Mouse (Mus musculus) urinary bladder, adult 18-20 months (tissue): ENCODE data around the gene Fam189b.
"Not testable (repeated sequence)": the region's sequence is repeated elsewhere in the genome, so short reads cannot be mapped to it uniquely, and the experiment has no call there.

Source experiments
- DNase-seq, 2 experiments: peaks; one replicate each; pipeline ENCODE4 v3.0.0; 2022; ENCODE audit warnings: low spot score in 2 of 2, mixed read lengths in 2 of 2

Fam189b gene

GRCm38 (mm10) chr3:89183058-89183958 is at the start of gene Fam189b:
TSS of gene Fam189b (plus strand) at chr3:89183143.
- DNase-seq = peak; percentile 73 to 83

- DNase-seq = no peak
These were observed 49.2 kb upstream of the Fam189b start for GRCm38 (mm10) chr3:89133752-89134151.

DNA sequence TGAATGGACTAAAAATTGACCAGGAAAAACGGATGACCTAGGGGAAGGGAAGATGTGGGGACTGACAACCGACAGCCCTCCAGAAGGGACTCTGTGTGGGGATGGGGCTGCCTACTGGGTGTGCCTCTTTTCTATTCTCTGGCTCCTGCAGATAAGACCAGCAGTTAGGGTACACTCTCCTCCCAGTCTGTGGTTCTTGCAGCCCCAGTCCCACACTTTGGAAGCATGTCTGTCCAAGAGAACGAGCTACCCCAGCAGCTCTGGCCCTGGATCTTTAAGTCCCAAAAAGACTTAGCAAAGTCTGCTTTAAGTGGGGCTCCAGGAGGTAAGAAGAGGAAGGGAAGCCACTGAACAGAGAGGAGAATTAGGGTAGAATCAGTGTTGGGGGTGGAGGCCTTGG is 47.0 kb upstream of the Fam189b start, which contains the start of gene Pklr:
TSS of gene Pklr (plus strand) at position 185 of the 400 bp plus-strand sequence.
- DNase-seq = no peak

- DNase-seq = no peak
These were observed 46.6 kb upstream of the Fam189b start for GRCm38 (mm10) chr3:89136365-89136764.

DNA sequence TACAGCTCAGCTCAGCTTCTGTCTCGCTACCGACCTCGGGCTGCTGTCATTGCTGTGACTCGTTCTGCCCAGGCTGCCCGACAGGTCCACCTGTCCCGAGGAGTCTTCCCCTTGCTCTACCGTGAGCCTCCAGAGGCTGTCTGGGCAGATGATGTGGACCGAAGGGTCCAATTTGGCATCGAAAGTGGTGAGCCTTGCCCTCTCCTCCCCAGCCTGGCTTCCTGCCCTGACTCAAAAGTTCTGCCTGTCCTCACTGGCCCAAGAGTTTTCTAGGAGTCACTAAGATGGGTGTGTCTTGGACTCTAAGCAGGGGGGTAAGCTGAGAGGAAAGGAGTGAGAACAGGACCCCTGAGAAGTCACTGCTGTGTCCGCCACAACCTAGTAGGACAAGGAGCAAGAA is 38.1 kb upstream of the Fam189b start:
- no peak for DNase-seq

- no peak for DNase-seq
These were observed 37.4 kb upstream of the Fam189b start for GRCm38 (mm10) chr3:89145566-89145965.

DNA sequence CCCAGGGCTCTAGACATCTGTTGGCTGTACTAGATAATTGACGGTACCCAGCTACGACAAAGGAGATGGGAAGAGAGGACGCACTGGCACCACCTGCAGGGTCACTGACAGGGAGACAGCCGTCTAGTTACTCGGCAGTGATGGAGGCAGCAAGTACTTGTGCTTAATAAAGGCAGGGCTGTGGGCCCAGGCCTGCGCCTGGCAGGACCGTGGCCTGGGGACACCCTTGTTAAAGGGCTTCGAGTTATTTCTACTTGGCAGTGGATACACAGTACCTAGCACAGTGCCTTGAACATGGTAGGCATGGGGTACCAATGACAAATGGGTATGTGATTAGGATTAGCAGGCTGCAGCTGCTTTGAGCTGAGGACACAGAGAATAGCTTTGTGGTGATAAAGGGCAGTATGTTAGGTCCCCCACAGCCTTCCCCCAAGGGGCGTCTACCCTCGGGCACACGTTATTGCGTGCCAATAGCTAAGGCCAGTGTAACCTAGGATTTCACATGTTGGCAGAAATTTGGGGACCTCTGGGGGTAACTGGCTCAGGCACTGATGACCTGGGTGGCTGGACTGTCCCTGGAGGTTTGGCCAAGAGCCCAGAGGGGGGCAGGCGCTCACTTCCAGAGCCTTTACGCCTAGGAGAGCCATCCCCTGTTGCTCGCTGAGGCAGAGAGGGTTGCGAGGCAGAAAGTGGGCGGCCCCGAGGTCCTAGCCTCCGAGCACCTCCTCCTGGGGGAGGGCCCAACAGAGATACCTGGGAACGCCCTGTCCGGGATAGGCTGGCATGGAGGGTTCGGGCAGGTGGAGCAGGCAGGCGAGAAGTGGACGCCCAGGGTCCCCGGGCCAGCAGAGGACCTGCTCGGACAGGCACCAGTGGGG is 35.6 kb upstream of the Fam189b start:
- peak in 1 of 2 experiments; percentile 13 for DNase-seq

DNA sequence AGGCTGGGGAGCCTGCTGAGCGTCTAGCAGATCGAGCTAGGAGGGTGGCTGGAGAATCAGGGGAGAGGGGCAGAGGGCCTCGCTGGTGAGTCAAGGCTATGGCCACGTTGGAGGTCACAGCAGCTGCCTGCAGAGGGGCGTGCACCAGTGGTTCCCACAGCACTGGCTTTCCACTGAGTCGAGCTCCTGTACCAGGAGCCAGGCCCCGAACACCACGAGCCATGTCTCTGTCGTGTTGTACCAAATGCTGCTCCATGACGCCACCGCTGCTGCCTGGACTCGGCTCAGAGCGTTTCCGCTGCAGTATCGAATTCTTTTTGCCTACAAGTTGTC is 35.0 kb upstream of the Fam189b start:
- DNase-seq = no peak

- DNase-seq = no peak
These were observed 34.4 kb upstream of the Fam189b start for GRCm38 (mm10) chr3:89148567-89148966.

DNA sequence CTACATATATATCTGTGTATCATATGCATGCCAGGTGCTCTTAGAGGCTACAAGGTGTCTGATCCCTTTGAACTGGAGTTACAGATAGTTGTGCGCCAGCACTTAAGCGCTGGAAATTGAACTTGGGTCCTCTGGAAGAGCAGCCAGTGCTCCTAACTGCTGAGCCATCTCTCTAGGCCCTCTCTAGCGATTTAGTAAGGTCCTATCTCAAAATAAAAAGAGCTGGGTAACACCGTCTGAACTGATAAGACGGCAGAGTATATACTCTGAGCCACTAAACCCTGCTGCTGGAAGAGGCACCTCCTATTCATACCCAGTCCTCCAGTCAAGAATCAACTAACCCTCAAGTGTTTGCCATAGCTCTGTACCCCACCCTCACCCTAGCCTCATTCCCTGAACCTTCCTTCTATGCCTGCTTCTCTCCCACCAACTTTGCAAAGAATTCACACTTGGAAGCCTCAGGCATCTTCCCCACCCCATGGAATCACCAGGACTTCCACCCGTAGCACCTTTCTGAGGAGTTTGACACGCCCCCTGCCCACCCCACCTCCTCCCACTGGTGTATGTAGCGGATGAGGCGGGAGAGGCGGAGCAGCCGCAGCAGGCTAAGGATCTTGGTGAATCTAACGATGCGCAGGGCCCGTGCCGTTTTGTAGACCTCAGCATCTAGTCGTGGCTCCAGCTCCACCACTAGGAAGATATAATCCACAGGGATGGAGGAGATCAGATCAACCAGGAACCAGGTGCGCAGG is 30.7 kb upstream of the Fam189b start:
- DNase-seq = no peak

- DNase-seq = no peak
These were observed 26.0 kb upstream of the Fam189b start for GRCm38 (mm10) chr3:89156951-89157350.

DNA sequence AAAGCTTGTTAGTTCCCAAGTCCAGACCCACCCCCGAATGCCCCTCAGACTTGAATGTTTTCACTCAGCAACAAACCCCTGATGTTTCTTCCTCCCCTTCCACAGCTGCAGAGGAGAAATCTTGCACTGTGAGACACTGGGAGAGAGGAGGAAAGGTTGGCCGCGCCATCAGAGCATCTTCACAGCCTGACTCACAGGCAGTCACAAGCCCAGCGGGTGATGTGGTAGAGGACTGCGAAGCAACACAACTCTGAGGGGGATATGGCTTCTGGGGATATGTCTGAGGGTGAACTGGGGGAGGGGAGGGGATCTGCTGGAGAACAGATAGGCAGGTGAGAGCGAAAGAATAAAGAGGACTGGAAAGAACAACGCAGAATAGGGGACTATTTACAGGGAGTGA is 24.3 kb upstream of the Fam189b start:
- no peak for DNase-seq

- DNase-seq = peak in 1 of 2 experiments; percentile 56
These were observed 23.7 kb upstream of the Fam189b start for GRCm38 (mm10) chr3:89159211-89159610.

- DNase-seq = no peak
These were observed 23.2 kb upstream of the Fam189b start, which contains the start of gene Hcn3 for GRCm38 (mm10) chr3:89159616-89160344. TSS of gene Hcn3 (minus strand) at chr3:89160196.

DNA sequence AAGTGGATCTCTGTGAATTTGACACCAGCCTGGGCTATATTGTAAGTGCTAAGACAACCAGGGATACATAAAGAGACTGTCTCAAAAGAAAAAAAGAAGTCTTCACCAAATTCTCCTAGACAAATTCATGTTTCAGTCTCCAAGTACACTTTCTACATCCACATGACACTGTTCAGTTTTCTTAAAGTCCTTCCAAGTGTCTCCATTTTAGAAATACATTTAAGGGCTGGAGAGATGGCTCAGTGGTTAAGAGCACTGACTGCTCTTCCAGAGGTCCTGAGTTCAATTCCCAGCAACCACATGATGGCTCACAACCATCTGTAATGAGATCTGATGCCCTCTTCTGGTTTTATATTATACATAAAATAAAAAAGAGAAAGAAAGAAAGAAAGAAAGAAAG is 21.7 kb upstream of the Fam189b start:
- not testable (repeated sequence) for DNase-seq

GRCm38 (mm10) chr3:89161786-89162185 is 21.2 kb upstream of the Fam189b start:
- DNase-seq = no peak

- no peak for DNase-seq
These were observed 19.8 kb upstream of the Fam189b start for GRCm38 (mm10) chr3:89163123-89163522.

DNA sequence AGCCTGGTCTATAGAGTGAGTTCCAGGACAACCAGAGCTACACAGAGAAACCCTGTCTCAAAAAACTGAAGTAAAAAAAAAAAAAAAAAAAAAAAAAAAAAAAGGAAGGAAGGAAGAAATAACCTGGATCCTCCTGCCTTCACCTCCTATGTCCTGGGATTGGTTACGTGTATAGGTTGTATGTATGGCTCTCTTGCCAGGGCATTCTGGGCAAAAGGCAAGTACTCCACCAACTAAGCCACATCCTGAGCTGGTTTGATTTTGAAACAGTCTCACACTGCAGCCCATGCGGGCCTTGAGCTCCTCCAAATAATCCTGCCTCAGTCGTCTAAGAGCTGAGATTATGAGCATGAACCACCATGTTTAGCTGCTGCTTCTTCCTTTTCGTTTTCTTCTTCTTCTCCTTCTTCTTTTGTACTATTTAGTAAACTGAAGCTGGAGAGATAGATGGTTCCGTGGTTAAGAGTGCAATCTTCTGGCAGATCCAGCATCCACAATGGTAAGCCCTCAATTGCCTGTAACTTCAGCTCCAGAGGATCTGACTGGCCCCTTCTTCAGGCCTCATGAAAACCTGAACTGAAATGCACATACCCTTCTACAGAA is 19.2 kb upstream of the Fam189b start:
- DNase-seq = no peak

GRCm38 (mm10) chr3:89164506-89165267 is 18.3 kb upstream of the Fam189b start, which contains the start of gene Clk2:
TSS of gene Clk2 (plus strand) at chr3:89164795.
- DNase-seq = peak; percentile 88 to 91
